Mouse (Mus musculus): ENCODE measurements at regions not wholly inside any gene's neighbourhood (a gene's known extent, or its start where the extent isn't known, plus 50 kb on each side); places are given as distances from the start of the nearest gene placed in this dataset.

DNA sequence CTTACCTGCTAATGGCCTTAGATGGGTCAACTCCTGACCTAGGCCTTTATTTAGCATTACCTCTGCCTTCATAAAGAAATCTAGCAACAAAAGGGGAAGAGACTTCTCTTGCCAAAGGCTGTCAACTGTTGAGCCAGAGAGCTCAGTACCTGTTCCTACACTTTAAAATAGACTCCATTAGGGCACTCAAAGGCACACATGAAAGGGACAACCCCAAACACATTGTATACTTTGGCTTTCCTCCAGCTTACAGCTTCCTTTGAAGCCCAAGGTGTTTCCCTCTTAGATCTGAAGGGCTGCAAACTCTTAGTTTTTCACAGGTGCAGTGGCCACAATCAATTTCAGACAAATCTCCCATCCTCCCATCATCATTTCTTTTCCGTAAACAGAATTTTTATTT lies 117.0 kb upstream of the Sel1l start:
- no peaks in the 10 kb centered on the region for H3K27me3 ChIP-seq (ENCODE audit: control insufficient read depth, insufficient read depth, low read length)
- no peak overlapping the region for H3K4me3 ChIP-seq (replicated peaks; ENCODE audit: low read length)
- H3K4me1 ChIP-seq (replicated peaks; ENCODE audit: control insufficient read depth, insufficient read depth, low read length), result no peaks in the 10 kb centered on the region
- H3K9ac ChIP-seq, result no peak overlapping the region
- no peaks in the 10 kb centered on the region for H3K9me3 ChIP-seq (ENCODE audit: control insufficient read depth, low read length)
- H3K27ac ChIP-seq, result no peak overlapping the region
- no peak overlapping the region for H3K4me2 ChIP-seq (replicated peaks)
- ATAC-seq (ENCODE audit: low FRiP score) (no peak), DNase-seq (ENCODE audit: low spot score) (no peak)
- H3K36me3 ChIP-seq (replicated peaks; ENCODE audit: control insufficient read depth, insufficient read depth), result no peaks in the 10 kb centered on the region
- 89% methylated on average over 1 of the region's 1 CpGs for WGBS

DNA sequence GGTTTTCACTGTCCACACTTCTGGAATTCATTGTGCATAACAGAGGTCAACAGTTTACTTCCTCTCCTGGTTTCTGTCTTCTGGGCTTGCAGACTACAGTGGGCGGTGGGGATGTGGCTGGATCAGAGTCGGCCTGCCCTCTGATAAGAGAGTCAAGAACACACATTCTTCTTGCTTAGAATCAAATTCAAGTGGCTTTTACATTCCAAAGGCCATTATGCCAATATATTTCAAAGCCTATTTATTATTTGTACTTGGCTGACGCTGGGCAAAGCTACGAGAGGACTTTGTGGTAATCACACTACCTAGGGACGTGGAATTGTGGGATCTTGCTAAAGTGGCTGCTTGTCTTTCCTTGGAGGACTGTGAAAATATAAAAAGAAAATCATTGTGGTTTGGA lies 114.3 kb upstream of the Sel1l start:
- Histone ChIP-seq H3K27ac (no peak overlapping the region), H3K4me2 (replicated peaks) (no peak overlapping the region), H3K9ac (no peak overlapping the region), H3K36me3 (replicated peaks; ENCODE audit: control insufficient read depth, insufficient read depth) (no peaks in the 10 kb centered on the region), H3K27me3 (ENCODE audit: control insufficient read depth, insufficient read depth, low read length) (no peaks in the 10 kb centered on the region), H3K9me3 (ENCODE audit: control insufficient read depth, low read length) (no peaks in the 10 kb centered on the region), H3K4me1 (replicated peaks; ENCODE audit: control insufficient read depth, insufficient read depth, low read length) (no peaks in the 10 kb centered on the region), H3K4me3 (replicated peaks; ENCODE audit: low read length) (no peak overlapping the region)
- ATAC-seq (ENCODE audit: low FRiP score) (no peak), DNase-seq (ENCODE audit: low spot score) (no peak)
- WGBS, result 82% methylated on average over 5 of the region's 5 CpGs

DNA sequence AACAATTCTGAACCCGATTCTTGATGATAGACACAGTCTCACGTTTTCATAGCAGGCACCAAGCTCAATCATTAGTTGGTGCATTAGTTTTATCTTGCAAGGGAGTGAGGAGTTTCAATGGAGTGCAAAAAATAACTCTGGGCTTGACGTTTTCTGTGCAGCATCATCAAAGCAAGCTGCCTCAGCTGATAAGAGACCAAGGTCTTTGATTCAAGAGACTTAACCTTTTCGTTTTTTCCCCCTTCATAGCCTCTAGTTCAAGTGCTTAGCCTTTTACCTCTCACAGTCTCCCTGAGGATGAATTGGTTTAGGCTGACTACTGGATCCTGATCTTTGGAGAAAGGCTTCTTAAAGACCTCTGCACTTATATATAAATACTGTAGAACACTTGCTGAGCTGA lies 109.1 kb upstream of the Sel1l start:
- H3K27ac ChIP-seq, result no peak overlapping the region
- WGBS, result 70% methylated on average over 4 of the region's 4 CpGs

DNA sequence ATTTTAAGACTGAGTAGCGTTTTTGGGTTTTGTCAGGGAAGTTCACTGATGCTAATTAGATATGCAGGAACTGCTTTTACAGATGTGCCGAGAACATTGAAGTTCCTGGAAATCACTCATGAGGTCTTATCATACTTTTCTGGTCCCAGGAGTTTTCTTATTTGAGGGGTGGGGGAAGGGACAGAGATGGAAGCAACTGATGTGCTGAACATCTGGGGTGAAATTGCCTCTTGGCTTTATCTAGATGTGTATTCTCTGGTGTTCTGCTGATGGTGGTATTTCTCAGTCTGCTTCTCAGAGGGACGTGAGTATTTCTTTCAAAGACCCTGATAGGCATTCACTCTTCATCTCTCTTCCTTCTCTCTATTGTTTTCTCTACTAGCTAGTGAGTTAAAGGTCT lies 107.5 kb upstream of the Sel1l start:
- no peak for DNase-seq (ENCODE audit: low spot score)
- Histone ChIP-seq H3K9ac (no peak overlapping the region), H3K36me3 (replicated peaks; ENCODE audit: control insufficient read depth, insufficient read depth) (no peaks in the 10 kb centered on the region), H3K9me3 (ENCODE audit: control insufficient read depth, low read length) (no peaks in the 10 kb centered on the region), H3K27me3 (ENCODE audit: control insufficient read depth, insufficient read depth, low read length) (no peaks in the 10 kb centered on the region), H3K4me3 (replicated peaks; ENCODE audit: low read length) (no peak overlapping the region), H3K4me2 (replicated peaks) (no peak overlapping the region), H3K4me1 (replicated peaks; ENCODE audit: control insufficient read depth, insufficient read depth, low read length) (no peaks in the 10 kb centered on the region), H3K27ac (no peak overlapping the region)
- no peak for ATAC-seq (ENCODE audit: low FRiP score)
- WGBS, result 88% methylated on average over 3 of the region's 3 CpGs

More for the DNA sequence above, 109.1 kb upstream of the Sel1l start:
- Histone ChIP-seq H3K4me3 (replicated peaks; ENCODE audit: low read length) (no peak overlapping the region), H3K4me2 (replicated peaks) (no peak overlapping the region), H3K36me3 (replicated peaks; ENCODE audit: control insufficient read depth, insufficient read depth) (no peaks in the 10 kb centered on the region), H3K4me1 (replicated peaks; ENCODE audit: control insufficient read depth, insufficient read depth, low read length) (no peaks in the 10 kb centered on the region), H3K27me3 (ENCODE audit: control insufficient read depth, insufficient read depth, low read length) (no peaks in the 10 kb centered on the region), H3K9me3 (ENCODE audit: control insufficient read depth, low read length) (no peaks in the 10 kb centered on the region), H3K9ac (no peak overlapping the region)
- ATAC-seq (ENCODE audit: low FRiP score), result no peak
- DNase-seq (ENCODE audit: low spot score), result no peak

DNA sequence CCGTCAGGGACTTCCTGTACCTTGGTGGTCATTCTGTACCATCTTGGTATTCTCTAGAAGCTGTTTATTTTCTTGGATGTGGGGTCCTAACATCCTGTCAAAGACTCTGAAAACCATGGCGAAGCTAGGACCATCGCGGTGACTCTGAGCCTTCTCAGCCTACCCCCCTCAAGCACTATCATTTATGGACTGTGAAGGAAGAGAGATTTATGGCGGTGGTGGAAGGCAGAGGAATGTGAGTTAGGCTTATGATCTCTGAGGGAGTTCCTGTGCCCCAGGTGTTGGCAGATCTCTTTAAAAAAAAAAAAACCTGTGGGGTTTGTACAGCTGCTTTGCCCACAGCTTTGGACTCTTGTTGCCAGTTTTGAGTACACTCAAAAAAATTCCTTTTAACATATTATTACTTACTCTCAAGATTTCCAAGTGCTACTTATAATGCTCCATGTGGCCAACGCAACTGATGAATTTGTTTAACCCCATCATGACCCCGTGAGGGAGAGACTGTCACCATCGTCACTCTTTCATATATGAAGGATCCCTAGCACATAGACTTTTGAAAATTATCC lies 99.7 kb upstream of the Sel1l start:
- Histone ChIP-seq H3K4me3 (replicated peaks; ENCODE audit: low read length) (no peak overlapping the region), H3K9ac (no peak overlapping the region), H3K27me3 (ENCODE audit: control insufficient read depth, insufficient read depth, low read length) (no peaks in the 10 kb centered on the region), H3K36me3 (replicated peaks; ENCODE audit: control insufficient read depth, insufficient read depth) (no peaks in the 10 kb centered on the region), H3K4me1 (replicated peaks; ENCODE audit: control insufficient read depth, insufficient read depth, low read length) (no peaks in the 10 kb centered on the region), H3K9me3 (ENCODE audit: control insufficient read depth, low read length) (no peaks in the 10 kb centered on the region), H3K27ac (no peak overlapping the region), H3K4me2 (replicated peaks) (no peak overlapping the region)
- DNase-seq (ENCODE audit: low spot score) (no peak), ATAC-seq (ENCODE audit: low FRiP score) (no peak)
- WGBS, result 90% methylated on average over 8 of the region's 8 CpGs

DNA sequence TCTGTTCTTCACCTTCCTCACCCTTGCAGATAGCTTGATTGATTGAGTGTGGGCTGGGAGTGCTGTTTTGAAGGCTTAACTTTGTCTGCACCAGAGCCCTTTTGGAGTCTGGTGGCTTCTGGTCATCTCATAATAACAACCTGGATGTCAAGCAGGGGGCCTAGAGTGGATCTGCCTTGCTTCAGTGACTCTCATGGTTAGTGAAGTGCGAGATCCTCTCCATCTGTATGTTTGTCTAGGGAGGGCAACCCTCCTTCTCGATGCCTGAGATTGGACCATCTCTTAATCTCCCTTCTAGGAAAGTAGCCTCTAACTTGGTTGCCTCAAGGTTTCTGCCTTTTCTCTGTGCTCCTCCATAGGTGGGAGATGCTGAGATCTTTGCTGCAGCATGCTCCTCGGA lies 99.0 kb upstream of the Sel1l start:
- Histone ChIP-seq H3K27ac (no peak overlapping the region), H3K9ac (no peak overlapping the region), H3K9me3 (ENCODE audit: control insufficient read depth, low read length) (no peaks in the 10 kb centered on the region), H3K4me3 (replicated peaks; ENCODE audit: low read length) (no peak overlapping the region), H3K4me2 (replicated peaks) (no peak overlapping the region), H3K36me3 (replicated peaks; ENCODE audit: control insufficient read depth, insufficient read depth) (no peaks in the 10 kb centered on the region), H3K4me1 (replicated peaks; ENCODE audit: control insufficient read depth, insufficient read depth, low read length) (no peaks in the 10 kb centered on the region), H3K27me3 (ENCODE audit: control insufficient read depth, insufficient read depth, low read length) (no peaks in the 10 kb centered on the region)
- no peak for DNase-seq (ENCODE audit: low spot score)
- ATAC-seq (ENCODE audit: low FRiP score), result no peak
- WGBS, result 85% methylated on average over 3 of the region's 3 CpGs

DNA sequence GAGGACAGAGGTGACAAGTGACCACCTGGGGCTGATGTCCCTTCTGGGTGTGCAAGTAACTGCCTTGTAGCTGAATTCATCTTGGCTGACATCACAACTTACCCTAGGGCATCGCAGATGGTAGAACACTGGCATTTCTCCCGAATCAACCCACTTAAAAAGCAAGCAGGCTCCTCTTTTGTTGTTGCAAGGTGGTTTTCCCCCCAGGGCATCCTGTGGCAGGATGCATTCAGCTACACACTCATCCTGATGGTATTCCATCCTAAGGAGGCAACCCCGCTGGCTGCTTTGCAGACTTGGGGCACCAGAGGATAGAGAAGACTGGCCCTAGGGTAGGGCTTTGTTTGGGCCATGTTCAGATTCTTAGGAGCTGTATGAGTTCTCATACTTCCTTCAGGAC lies 97.6 kb upstream of the Sel1l start:
- H3K9me3 ChIP-seq (ENCODE audit: control insufficient read depth, low read length), result no peaks in the 10 kb centered on the region
- no peak for DNase-seq (ENCODE audit: low spot score)
- WGBS, result 88% methylated on average over 3 of the region's 3 CpGs
- no peak overlapping the region for H3K9ac ChIP-seq
- no peaks in the 10 kb centered on the region for H3K27me3 ChIP-seq (ENCODE audit: control insufficient read depth, insufficient read depth, low read length)
- no peaks in the 10 kb centered on the region for H3K4me1 ChIP-seq (replicated peaks; ENCODE audit: control insufficient read depth, insufficient read depth, low read length)
- H3K4me2 ChIP-seq (replicated peaks), result no peak overlapping the region
- no peak overlapping the region for H3K4me3 ChIP-seq (replicated peaks; ENCODE audit: low read length)
- no peaks in the 10 kb centered on the region for H3K36me3 ChIP-seq (replicated peaks; ENCODE audit: control insufficient read depth, insufficient read depth)
- no peak overlapping the region for H3K27ac ChIP-seq
- ATAC-seq (ENCODE audit: low FRiP score), result no peak

DNA sequence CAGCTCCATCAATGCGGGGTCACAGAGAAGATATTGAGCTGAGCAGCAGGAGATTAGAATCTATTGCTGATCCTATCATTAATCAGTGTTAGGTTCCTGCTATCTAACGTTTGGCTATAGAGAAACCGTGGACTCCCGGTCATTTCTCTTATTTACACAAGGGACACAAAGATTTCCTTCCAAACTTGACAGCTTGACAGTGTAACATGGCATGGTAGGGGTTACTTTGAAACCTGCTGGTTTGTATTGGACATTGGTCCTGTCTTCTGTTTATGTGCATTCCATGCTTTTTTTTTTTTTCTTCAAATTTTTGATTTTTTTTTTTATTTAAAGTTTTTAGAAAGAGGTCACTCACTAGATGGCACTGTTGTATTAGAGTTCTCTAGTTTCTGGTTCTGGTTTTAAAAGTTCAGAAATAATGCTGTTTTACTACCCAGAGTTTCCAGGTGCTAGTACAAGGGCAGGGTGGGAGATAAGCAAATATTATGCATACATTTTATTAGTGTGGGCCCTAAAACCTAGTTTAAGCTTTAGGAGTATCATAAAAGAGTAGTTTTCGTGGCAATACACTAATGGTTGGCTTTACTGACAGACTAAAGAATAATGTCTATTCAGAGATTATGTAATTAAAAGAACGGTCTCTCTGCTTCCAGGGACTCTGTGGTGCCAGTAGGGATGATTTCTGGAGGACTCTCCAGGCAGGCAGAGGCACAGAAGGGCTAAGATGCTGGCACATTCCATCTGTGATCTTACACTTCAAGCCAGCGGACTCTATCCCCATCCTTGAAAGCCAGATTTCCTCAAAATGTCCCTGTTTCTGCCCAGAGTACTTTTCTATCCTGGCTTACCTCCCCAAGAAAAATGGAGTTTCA lies 83.8 kb upstream of the Sel1l start:
- Histone ChIP-seq H3K9ac (no peak overlapping the region), H3K4me2 (replicated peaks) (no peak overlapping the region), H3K4me3 (replicated peaks; ENCODE audit: low read length) (no peak overlapping the region), H3K4me1 (replicated peaks; ENCODE audit: control insufficient read depth, insufficient read depth, low read length) (no peaks in the 10 kb centered on the region), H3K27ac (no peak overlapping the region), H3K9me3 (ENCODE audit: control insufficient read depth, low read length) (no peaks in the 10 kb centered on the region), H3K36me3 (replicated peaks; ENCODE audit: control insufficient read depth, insufficient read depth) (no peaks in the 10 kb centered on the region), H3K27me3 (ENCODE audit: control insufficient read depth, insufficient read depth, low read length) (no peaks in the 10 kb centered on the region)
- 61% methylated on average over 7 of the region's 7 CpGs for WGBS
- ATAC-seq (ENCODE audit: low FRiP score) (no peak), DNase-seq (ENCODE audit: low spot score) (peak; percentile 77)

DNA sequence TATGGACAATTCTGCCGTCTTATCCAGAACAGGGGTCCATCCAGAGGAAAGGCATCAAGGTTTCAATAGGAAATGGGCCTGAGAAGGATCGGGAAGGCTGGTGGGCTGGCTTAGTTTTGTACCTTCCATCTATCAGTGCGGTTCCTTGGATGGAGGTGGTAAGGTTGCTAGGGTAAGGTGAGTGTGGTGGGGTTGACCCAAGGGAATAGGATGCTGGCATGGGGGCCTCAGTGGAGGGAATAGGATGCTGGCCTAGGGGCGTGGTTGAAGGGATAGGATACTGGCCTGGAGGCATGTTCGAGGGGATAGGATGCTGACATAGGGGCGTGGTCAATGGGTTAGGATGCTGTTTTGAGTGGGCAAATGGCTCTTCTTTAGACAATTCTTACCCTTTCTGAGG lies 82.6 kb upstream of the Sel1l start:
- 89% methylated on average over 6 of the region's 6 CpGs for WGBS
- no peak for DNase-seq (ENCODE audit: low spot score)
- no peak overlapping the region for H3K4me2 ChIP-seq (replicated peaks)
- no peak overlapping the region for H3K27ac ChIP-seq
- H3K4me3 ChIP-seq (replicated peaks; ENCODE audit: low read length), result no peak overlapping the region
- ATAC-seq (ENCODE audit: low FRiP score), result no peak
- H3K4me1 ChIP-seq (replicated peaks; ENCODE audit: control insufficient read depth, insufficient read depth, low read length), result no peaks in the 10 kb centered on the region
- no peak overlapping the region for H3K9ac ChIP-seq
- H3K27me3 ChIP-seq (ENCODE audit: control insufficient read depth, insufficient read depth, low read length), result no peaks in the 10 kb centered on the region
- H3K9me3 ChIP-seq (ENCODE audit: control insufficient read depth, low read length), result no peaks in the 10 kb centered on the region
- H3K36me3 ChIP-seq (replicated peaks; ENCODE audit: control insufficient read depth, insufficient read depth), result no peaks in the 10 kb centered on the region
